Mouse (Mus musculus): Measurements from ENCODE around the gene Elfn2.
A peak's percentile ranks its signal among the peaks of the same experiment; 100 is the strongest.

The Elfn2 gene

DNA sequence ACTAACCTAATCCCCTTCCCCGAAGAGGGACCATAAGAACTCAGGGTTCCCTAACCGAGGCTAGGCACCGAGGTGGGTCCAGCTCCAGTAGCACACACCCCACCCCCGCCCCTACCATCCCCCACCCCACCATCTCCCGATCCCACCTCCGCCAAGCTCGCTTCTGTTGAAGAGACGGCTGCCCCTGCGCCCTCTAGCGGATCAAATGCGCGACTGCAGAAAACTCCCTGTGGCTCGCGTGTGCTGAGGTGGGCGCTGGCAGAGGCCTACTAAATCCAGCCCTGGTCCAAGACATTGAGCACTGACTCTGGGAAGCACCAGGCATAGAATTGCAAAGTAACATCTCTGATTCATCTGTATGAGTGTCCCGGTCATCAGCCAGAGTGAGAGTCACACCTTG, 1.5 kb upstream of the Elfn2 start:
- peak; percentile 15 for DNase-seq

- no peak for DNase-seq
Measured at GRCm38 (mm10) chr15:78719416-78719815, 845 bp upstream of the Elfn2 start.

- no peak for DNase-seq
Measured at GRCm38 (mm10) chr15:78716936-78717335, 1.6 kb downstream of the Elfn2 start.

DNA sequence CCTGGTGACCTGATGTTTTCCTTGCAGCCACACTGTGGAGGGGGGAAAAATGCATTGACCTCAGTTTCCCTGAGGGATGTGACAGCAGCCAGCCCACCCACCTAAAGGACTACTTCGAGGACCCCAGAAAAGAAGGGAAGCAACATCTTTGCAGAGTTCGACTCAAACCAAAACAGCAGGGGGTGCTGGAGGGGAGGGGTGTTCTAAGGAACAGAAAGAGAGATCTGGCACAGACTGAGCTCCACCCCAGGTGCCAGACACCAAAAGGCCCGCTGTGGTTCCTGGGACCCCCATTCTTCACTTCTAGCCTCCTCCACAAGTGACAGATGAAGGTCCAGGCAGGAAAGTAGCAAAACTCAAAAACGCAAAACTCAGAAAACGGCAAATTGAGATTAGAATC, 2.7 kb downstream of the Elfn2 start:
- no peak for DNase-seq

- no peak for DNase-seq
Measured at GRCm38 (mm10) chr15:78713751-78714150, 4.8 kb downstream of the Elfn2 start.

DNA sequence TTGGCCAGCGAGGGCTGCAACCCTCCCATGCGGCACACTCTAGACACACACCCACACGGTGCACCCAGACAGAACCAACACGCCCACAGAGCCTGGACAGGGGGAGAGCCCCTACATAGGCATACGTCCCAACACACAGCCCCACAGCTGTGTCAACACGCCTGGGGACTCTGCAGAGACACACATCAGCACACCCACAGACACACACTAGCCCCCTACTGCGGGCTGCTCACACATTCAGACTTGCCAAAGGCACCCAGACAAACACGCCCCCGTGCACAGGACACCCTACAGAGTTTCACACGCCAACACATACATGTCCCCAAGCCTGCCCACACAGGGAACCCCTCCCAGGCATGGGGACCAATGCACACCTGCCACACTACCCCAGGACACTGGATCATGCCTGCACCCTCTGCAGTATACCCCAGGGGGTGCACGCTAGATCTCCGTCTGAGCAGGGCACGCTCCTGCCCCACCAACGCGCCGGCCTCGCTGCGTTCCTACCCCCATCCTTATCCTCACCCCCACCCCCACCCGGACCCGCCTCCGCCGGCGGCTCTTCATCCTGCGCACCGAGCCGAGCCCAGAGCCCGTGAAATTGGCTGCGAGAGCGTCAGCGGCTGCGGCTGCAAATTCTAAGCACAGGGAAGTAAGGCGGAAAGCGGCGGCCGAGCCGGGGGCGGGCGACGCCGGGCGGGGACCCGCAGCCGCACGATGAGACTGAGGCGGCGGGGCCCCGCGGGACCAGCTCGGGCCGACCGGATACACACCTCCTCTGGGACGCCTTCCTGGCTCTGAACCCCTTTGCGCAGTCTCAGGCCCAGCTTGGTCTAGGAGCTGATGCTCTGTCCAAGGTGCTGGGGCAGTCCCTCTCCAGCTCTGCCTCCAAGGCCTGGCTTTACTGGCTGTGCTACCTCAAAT, 6.0 kb downstream of the Elfn2 start:
- DNase-seq, result no peak

- no peak for DNase-seq
Measured at GRCm38 (mm10) chr15:78711935-78712334, 6.6 kb downstream of the Elfn2 start.

DNA sequence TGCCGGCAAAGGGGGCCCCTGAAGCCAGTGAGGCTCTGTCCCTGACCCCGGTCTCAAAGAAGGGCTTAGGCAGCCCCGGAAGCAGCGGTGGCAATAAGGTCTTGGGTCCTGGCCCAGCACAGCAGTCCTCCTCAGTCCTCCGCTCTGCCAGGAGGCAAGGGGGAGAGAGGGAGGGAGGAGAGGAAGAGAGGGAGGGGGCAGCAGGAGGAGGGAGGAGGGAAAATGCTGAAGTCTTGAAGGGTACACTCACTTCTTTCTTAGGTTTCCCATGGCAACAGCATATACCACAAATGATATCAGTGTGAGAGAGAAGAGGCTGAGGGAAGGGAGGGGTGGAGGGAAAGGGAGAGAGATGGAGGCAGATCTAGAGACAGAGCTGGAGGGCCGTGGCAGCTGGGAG, 7.9 kb downstream of the Elfn2 start:
- no peak for DNase-seq

- no peak for DNase-seq
Measured at GRCm38 (mm10) chr15:78709767-78710166, 8.8 kb downstream of the Elfn2 start.

- DNase-seq, result no peak
Measured at GRCm38 (mm10) chr15:78706630-78707029, 11.9 kb downstream of the Elfn2 start.

DNA sequence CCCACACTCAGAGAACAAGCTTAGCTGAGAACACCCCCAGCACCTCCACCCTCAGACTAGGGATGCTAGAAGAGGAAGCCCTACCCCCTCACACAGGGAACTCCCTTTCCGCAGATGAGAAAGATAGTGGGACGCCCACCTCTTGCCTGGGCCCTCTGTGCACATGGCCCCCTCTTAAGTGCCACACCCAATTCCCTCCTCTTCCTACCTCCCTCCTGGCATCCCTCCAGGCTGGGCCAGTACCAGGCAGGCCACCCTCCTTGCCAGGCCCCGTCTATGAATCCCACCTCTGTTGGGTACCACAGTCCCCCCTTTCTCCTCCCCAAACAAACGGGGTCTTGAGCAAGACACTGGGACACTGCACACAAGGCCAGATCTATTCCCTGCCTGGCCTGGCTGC, 13.7 kb downstream of the Elfn2 start:
- DNase-seq, result no peak

DNA sequence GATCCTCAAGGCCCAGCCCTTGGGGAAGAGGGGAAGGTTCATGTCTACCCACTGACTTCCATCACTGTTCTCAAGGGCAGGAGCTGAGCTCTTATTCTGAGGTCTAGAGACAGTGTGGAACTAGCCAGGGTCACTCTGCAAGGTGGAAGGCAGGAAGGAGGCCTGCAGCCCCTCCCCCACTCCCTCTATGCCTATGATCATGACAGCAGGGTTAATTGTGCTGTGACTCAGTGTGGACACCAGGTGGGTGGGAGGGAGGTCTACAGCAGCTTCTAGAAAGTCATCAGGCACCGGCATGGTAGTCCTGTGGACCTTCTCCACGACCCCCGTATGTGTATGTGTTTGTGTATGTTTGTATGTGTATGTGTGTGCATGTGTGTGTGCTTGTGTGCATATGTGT, 14.6 kb downstream of the Elfn2 start:
- DNase-seq, result no peak

- DNase-seq, result no peak
Measured at GRCm38 (mm10) chr15:78700420-78700819, 18.2 kb downstream of the Elfn2 start.

DNA sequence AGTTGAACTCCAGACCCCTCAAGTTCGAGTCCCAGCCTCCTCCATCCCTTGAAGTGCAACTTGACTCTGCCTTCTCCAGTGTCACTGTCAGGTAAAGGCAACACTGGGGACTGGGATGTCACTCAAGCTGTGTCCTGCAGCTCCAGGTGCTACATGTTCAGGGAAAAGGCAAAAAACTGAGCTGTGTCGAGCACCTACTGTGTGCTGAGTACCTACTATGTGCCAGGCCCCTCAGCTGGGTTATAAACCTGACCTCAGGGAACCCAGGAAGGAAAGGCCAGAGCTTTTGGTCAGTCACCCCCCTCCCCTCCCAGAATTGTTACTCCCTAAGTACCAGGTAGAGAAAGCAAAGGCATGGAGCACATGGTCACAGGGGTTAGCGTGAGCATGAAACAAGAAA, 19.1 kb downstream of the Elfn2 start:
- no peak for DNase-seq

DNA sequence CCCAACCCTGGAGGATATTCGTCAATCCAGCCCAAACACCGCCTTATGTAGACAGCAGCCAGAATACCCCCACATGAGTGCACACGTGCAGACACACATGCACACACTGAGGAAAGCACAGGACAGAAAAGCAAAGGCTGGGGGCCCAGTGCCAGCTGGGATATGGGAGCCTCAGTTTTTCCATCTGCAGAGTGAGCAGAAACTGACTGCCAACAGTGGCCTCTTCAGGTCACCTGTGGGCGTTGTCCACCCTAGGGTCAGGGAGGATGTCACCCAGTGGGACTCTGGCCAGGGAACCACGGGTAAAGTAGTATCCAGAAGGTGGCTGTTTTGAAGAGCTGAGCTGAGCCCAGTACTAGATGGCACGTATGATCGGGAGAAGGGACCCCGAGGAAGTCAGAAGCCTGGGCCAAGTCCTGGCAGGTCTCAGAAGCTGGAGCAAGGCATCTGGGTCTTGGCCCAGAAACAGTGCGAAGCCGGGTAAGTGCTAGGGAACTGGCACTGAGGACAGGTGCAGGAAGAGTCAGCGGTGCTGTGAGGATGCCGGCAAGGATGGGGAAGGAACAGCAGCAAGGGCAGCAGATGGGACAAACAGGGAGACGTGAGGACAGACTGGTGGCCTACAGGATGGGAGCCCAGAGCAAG, 20.0 kb downstream of the Elfn2 start:
- DNase-seq, result no peak

DNA sequence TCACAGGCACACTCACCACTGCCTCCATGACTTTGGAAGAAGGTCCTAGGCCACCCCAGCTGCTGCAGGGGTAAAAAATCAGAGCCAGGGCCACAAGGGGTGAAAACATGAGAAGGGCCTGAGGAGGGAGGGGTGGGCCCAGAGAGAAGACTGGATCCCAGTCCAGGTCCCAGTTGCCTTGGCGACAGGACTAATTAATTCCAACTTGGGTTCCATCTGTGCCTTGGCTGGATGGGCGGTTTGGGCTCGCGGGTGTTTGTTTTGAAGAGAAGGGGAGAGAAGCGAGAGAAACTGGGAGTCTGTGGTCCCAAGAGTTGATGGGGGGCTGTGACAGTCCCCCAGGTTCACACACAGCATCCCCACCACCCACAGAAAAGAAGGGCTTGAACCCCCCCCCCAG, 20.5 kb downstream of the Elfn2 start:
- no peak for DNase-seq

GRCm38 (mm10) chr15:78695745-78696144, 22.8 kb downstream of the Elfn2 start:
- no peak for DNase-seq

DNA sequence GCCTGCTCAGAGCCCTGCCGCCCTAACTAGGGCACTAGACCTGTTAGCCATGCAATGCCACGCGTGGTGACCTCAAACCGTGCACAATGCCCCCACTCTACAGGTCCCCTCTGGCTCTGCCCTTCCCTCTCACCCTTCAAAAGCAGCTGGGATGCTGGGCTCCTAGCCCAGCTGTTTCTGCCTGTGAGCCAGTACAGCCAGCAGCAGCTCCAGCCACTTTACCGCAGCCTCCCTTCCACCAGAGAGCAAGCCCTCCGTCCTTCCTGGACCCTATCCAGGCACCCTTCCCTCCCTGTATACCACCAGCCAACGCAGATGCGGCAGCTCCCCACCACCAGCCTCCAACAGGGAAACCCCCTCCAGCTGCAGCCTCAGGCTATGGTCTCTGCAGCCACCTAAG, 26.1 kb downstream of the Elfn2 start:
- no peak for DNase-seq

DNA sequence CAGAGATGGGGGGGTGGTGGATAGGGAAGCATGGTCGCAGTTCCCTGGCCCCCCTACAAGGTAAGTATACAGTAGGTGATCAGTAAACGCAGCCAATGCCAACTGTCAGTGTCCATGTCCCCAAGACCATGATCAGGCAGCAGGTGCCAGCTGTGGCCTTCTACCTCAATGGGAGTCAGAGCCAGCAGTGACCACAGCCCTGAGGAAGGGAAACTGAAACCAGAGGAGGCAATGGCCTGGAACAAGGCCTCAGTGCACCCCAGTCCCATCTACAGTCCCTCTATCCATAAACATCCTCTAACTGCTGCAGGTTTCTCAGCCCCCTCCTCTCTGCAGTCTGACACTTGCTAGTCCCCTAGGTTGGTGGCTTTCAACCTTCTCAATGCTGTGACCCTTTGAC, 27.9 kb downstream of the Elfn2 start:
- DNase-seq, result no peak

DNA sequence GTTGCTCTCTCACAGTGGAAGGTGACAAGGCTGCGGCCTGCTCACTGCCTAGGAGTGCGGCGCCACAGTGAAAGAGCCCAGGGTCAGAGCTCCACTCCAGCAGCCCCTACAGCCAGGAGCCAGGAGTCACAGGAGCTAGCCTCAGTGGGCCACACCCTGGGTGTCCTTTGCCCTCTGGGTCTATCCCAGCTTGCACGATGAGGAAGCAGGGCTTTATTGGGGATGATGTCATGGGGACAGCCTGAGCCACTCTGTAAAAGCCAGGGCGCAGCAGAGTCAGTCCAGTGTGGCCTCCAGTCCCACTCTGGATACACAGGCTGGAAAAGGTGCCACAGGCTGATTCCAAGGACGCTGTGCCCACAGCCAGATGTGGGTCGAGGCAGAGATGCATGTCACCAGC, 31.7 kb downstream of the Elfn2 start:
- no peak for DNase-seq

GRCm38 (mm10) chr15:78684111-78684510, 34.5 kb downstream of the Elfn2 start:
- DNase-seq, result no peak

- no peak for DNase-seq
Measured at GRCm38 (mm10) chr15:78683474-78683873, 35.1 kb downstream of the Elfn2 start.

GRCm38 (mm10) chr15:78681781-78682180, 36.8 kb downstream of the Elfn2 start:
- DNase-seq, result no peak

DNA sequence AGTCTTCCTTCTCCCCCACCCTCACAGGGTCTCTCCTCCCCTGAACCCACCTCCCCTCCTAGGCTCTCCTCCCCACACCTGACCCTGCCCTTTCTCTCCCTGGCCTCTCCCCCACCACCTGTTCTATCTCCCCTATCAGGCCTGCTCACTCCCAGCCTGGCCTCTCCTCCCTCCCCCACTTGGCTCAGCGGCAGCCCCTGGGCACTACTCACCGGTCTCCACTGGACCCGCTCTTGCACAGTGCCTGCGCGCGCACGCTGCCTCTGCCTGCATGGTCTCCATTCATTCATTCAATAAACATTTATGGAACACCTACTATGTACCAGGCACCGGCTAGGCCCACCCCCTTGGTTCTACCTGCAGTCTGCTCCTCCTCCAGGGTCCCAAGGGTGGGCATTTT, 37.3 kb downstream of the Elfn2 start:
- DNase-seq, result no peak

DNA sequence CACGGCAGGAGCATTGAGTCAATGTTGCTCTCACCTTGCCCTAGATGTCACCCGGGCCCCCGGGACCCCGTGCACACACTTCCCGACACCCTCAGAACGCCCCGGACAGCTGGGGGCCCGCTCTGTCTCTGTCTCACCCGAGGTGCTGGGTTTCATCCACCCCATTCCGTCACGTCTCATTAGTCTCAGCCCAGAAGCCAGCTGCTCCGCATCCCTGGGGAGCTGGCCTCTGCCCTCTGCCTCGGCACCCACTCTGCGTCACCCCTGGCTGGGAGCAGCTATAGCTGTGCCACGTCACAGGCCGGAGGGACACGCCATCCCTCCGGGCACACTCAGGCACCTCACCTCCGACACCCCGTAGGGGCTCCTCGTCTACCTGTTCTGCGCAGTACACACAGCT, 38.3 kb downstream of the Elfn2 start:
- no peak for DNase-seq
